In genomic region chr5:142361166-142361565, GRCm38 (mm10) we compare ENCODE assay signal across 25 mouse cellular contexts. TPM values are rescaled to one million over a fixed set of nuclear protein-coding genes. Genes with fewer than 3 reads are reported as not detected.
DNase-seq lines count a peak whose midpoint lies in the region; ATAC-seq lines count a peak whose summit lies in the region.
"Had no signal": no experiment of that assay in that cellular context is flagged by ENCODE, and none has a peak within 500 bp of the region (broad histone marks: within the 10 kb centered on the region; RNA-seq: fewer than 3 reads in every experiment).

No protein-coding gene starts in this region.

- no peaks in the 10 kb centered on the region; the same call in 1 of the 2 replicates for H3K27me3 ChIP-seq in embryonic facial prominence, embryonic 13.5 days
- no peaks in the 10 kb centered on the region; the same call in 1 of the 2 replicates for H3K27me3 ChIP-seq in embryonic facial prominence, embryonic 10.5 days (replicated peaks; ENCODE audit: low read depth, poor library complexity, severe bottlenecking)
- no peaks in the 10 kb centered on the region for H3K27me3 ChIP-seq in hindbrain, embryonic 14.5 days (ENCODE audit: control insufficient read depth, insufficient read depth, low read length)
- no peaks in the 10 kb centered on the region for H3K27me3 ChIP-seq in hindbrain, embryonic 16.5 days (replicated peaks; ENCODE audit: control insufficient read depth, insufficient read depth, low read length)
- H3K27me3 ChIP-seq in midbrain, embryonic 13.5 days, result no peaks in the 10 kb centered on the region
- H3K27me3 ChIP-seq in midbrain, embryonic 16.5 days (ENCODE audit: control insufficient read depth, insufficient read depth, low read depth, low read length), result no peaks in the 10 kb centered on the region
- H3K27me3 ChIP-seq: CH12.LX; embryonic facial prominence, embryonic 12.5 days; forebrain, embryonic 13.5 days; Patski had no signal

- peaks cover 13% of the 10 kb centered on the region for H3K4me1 ChIP-seq in embryonic facial prominence, embryonic 13.5 days
- peaks cover 16% of the 10 kb centered on the region for H3K4me1 ChIP-seq in embryonic facial prominence, embryonic 10.5 days
- H3K4me1 ChIP-seq in hindbrain, embryonic 14.5 days (replicated peaks; ENCODE audit: control insufficient read depth, insufficient read depth, low read length), result 0 out of 2 replicates have a peak, but pooled peaks cover under 1% of the 10 kb centered on the region
- no peaks in the 10 kb centered on the region for H3K4me1 ChIP-seq in hindbrain, embryonic 16.5 days (ENCODE audit: control insufficient read depth, insufficient read depth, low read depth, low read length)
- H3K4me1 ChIP-seq in midbrain, embryonic 13.5 days (replicated peaks), result no peaks in the 10 kb centered on the region
- no peaks in the 10 kb centered on the region for H3K4me1 ChIP-seq in midbrain, embryonic 16.5 days (ENCODE audit: control insufficient read depth, insufficient read depth, low read length)

- no peaks in the 10 kb centered on the region for H3K36me3 ChIP-seq in embryonic facial prominence, embryonic 13.5 days
- no peaks in the 10 kb centered on the region for H3K36me3 ChIP-seq in embryonic facial prominence, embryonic 10.5 days (replicated peaks)
- H3K36me3 ChIP-seq in hindbrain, embryonic 14.5 days (replicated peaks; ENCODE audit: control insufficient read depth, insufficient read depth), result no peaks in the 10 kb centered on the region
- no peaks in the 10 kb centered on the region for H3K36me3 ChIP-seq in hindbrain, embryonic 16.5 days (ENCODE audit: control insufficient read depth, insufficient read depth, low read length)
- no peaks in the 10 kb centered on the region for H3K36me3 ChIP-seq in midbrain, embryonic 13.5 days
- no peaks in the 10 kb centered on the region for H3K36me3 ChIP-seq in midbrain, embryonic 16.5 days (ENCODE audit: control insufficient read depth, insufficient read depth, low read length)
- H3K36me3 ChIP-seq: embryonic facial prominence, embryonic 12.5 days; G1E had no signal

- no peak for DNase-seq in embryonic facial prominence, embryonic 10.5 days (ENCODE audit: low spot score)
- no peak for DNase-seq in hindbrain, embryonic 14.5 days (ENCODE audit: low spot score)
- no peak for DNase-seq in urinary bladder, postnatal 10 days (ENCODE audit: low spot score)
- DNase-seq: adrenal gland, postnatal 10 days; adrenal gland, postnatal 36 days; B cell, adult 2 months; cerebellum, adult 11 months; cerebellum, adult 2 months; cerebellum, postnatal 14 days; forebrain, postnatal 0 days; gastrocnemius, adult 2 months; gastrocnemius, postnatal 14 days; heart, adult 11 months had no signal

- H3K4me3 ChIP-seq in embryonic facial prominence, embryonic 13.5 days, result no peak overlapping the region
- H3K4me3 ChIP-seq in embryonic facial prominence, embryonic 10.5 days, result no peak overlapping the region
- no peak overlapping the region for H3K4me3 ChIP-seq in hindbrain, embryonic 14.5 days (replicated peaks; ENCODE audit: low read length)
- no peak overlapping the region for H3K4me3 ChIP-seq in hindbrain, embryonic 16.5 days (ENCODE audit: low read length)
- no peak overlapping the region for H3K4me3 ChIP-seq in midbrain, embryonic 13.5 days (replicated peaks)
- H3K4me3 ChIP-seq in midbrain, embryonic 16.5 days (ENCODE audit: low read depth, low read length), result no peak overlapping the region
- H3K4me3 ChIP-seq: embryonic facial prominence, embryonic 12.5 days; erythroblast, embryonic 14.5 days; forebrain, embryonic 13.5 days; gastrocnemius, adult 2 months had no signal

- WGBS in embryonic facial prominence, embryonic 13.5 days, result 66% methylated on average over 5 of the region's 5 CpGs
- WGBS in embryonic facial prominence, embryonic 10.5 days, result 75% methylated on average over 5 of the region's 5 CpGs
- WGBS in hindbrain, embryonic 14.5 days, result 55% methylated on average over 5 of the region's 5 CpGs
- 49% methylated on average over 5 of the region's 5 CpGs for WGBS in hindbrain, embryonic 16.5 days
- WGBS in midbrain, embryonic 13.5 days, result 74% methylated on average over 5 of the region's 5 CpGs
- WGBS in midbrain, embryonic 16.5 days, result 64% methylated on average over 5 of the region's 5 CpGs

- no peak for ATAC-seq in embryonic facial prominence, embryonic 13.5 days (ENCODE audit: insufficient number of reproducible peaks, insufficient read depth, low FRiP score, low TSS enrichment, low read depth)
- ATAC-seq in hindbrain, embryonic 14.5 days (ENCODE audit: low FRiP score), result no peak
- ATAC-seq in hindbrain, embryonic 16.5 days, result no peak
- ATAC-seq in midbrain, embryonic 13.5 days, result no peak
- ATAC-seq in midbrain, embryonic 16.5 days, result no peak
- ATAC-seq: forebrain, embryonic 13.5 days; forebrain, postnatal 0 days; intestine, postnatal 0 days; Patski had no signal

- H3K9ac ChIP-seq in embryonic facial prominence, embryonic 13.5 days, result 0 out of 2 replicates have a peak overlapping the region, but pooled peaks have one; percentile 7
- H3K9ac ChIP-seq in hindbrain, embryonic 14.5 days, result 0 out of 2 replicates have a peak overlapping the region, but pooled peaks have one; percentile 11
- no peak overlapping the region for H3K9ac ChIP-seq in hindbrain, embryonic 16.5 days (ENCODE audit: low read depth, low read length)
- H3K9ac ChIP-seq in midbrain, embryonic 13.5 days (replicated peaks), result 0 out of 2 replicates have a peak overlapping the region, but pooled peaks have one; percentile 32
- H3K9ac ChIP-seq in midbrain, embryonic 16.5 days (ENCODE audit: low read depth, low read length), result no peak overlapping the region
- H3K9ac ChIP-seq: embryonic facial prominence, embryonic 12.5 days; forebrain, embryonic 13.5 days; forebrain, postnatal 0 days had no signal

- H3K4me2 ChIP-seq in embryonic facial prominence, embryonic 13.5 days, result no peak overlapping the region
- H3K4me2 ChIP-seq in hindbrain, embryonic 14.5 days (replicated peaks), result no peak overlapping the region
- H3K4me2 ChIP-seq in hindbrain, embryonic 16.5 days (ENCODE audit: low read length), result no peak overlapping the region
- no peak overlapping the region for H3K4me2 ChIP-seq in midbrain, embryonic 13.5 days (replicated peaks)
- no peak overlapping the region for H3K4me2 ChIP-seq in midbrain, embryonic 16.5 days (ENCODE audit: low read length)
- H3K4me2 ChIP-seq: embryonic facial prominence, embryonic 12.5 days; forebrain, embryonic 13.5 days; heart, embryonic 11.5 days had no signal

- no peak overlapping the region for H3K27ac ChIP-seq in embryonic facial prominence, embryonic 13.5 days
- no peak overlapping the region for H3K27ac ChIP-seq in embryonic facial prominence, embryonic 10.5 days (replicated peaks)
- H3K27ac ChIP-seq in hindbrain, embryonic 14.5 days, result no peak overlapping the region
- H3K27ac ChIP-seq in hindbrain, embryonic 16.5 days (ENCODE audit: low read depth, low read length), result no peak overlapping the region
- no peak overlapping the region for H3K27ac ChIP-seq in midbrain, embryonic 13.5 days
- no peak overlapping the region for H3K27ac ChIP-seq in midbrain, embryonic 16.5 days (ENCODE audit: low read length)
- H3K27ac ChIP-seq: embryonic facial prominence, embryonic 12.5 days; forebrain, embryonic 13.5 days; gastrocnemius, adult 2 months had no signal

- no peaks in the 10 kb centered on the region for H3K9me3 ChIP-seq in embryonic facial prominence, embryonic 13.5 days
- H3K9me3 ChIP-seq in embryonic facial prominence, embryonic 10.5 days, result no peaks in the 10 kb centered on the region
- H3K9me3 ChIP-seq in hindbrain, embryonic 14.5 days (ENCODE audit: control insufficient read depth, low read length), result no peaks in the 10 kb centered on the region
- no peaks in the 10 kb centered on the region for H3K9me3 ChIP-seq in hindbrain, embryonic 16.5 days (ENCODE audit: control insufficient read depth, low read length)
- H3K9me3 ChIP-seq in midbrain, embryonic 13.5 days, result no peaks in the 10 kb centered on the region
- H3K9me3 ChIP-seq in midbrain, embryonic 16.5 days (replicated peaks; ENCODE audit: control insufficient read depth, low read length, poor library complexity, severe bottlenecking), result no peaks in the 10 kb centered on the region
- H3K9me3 ChIP-seq: embryonic facial prominence, embryonic 12.5 days; forebrain, embryonic 13.5 days; G1E had no signal

RNA-seq across cellular contexts. Expression of gene Foxk1, which starts 40.1 kb away (rescaled TPM):
- 5.0 and 6.3 TPM in 2 replicates for polyA plus RNA-seq in embryonic facial prominence, embryonic 13.5 days (2015; fragmentation: Nextera tagmentation; extraction: Ambion mirVana)
- 4.8 and 5.1 TPM in 2 replicates for polyA plus RNA-seq in embryonic facial prominence, embryonic 10.5 days (2016; fragmentation: Nextera tagmentation; extraction: Ambion mirVana)
- polyA plus RNA-seq in hindbrain, embryonic 14.5 days (2014; fragmentation: Nextera tagmentation; extraction: Ambion mirVana), result 5.4 and 5.9 TPM in 2 replicates
- polyA plus RNA-seq in hindbrain, embryonic 16.5 days (2015; fragmentation: Nextera tagmentation; extraction: Ambion mirVana), result 3.1 and 5.1 TPM in 2 replicates
- polyA plus RNA-seq in midbrain, embryonic 13.5 days (2015; fragmentation: Nextera tagmentation; extraction: Ambion mirVana), result 4.8 and 5.1 TPM in 2 replicates
- polyA plus RNA-seq in midbrain, embryonic 16.5 days (2015; fragmentation: Nextera tagmentation; extraction: Ambion mirVana), result 6.0 and 6.7 TPM in 2 replicates

Comparison
In these comparisons a context has a peak if more than half of its experiments do, and no peak if none do; other contexts are left out.
1. H3K9ac ChIP-seq: peak in embryonic facial prominence, embryonic 13.5 days (single experiment), hindbrain, embryonic 14.5 days (single experiment) and midbrain, embryonic 13.5 days (single experiment); none in hindbrain, embryonic 16.5 days (single experiment) and midbrain, embryonic 16.5 days (single experiment).